Mouse (Mus musculus) layer of hippocampus, adult 18-20 months (tissue): ENCODE measurements around the gene Ccdc82. TPM values are rescaled to one million over a fixed set of nuclear protein-coding genes. Genes with fewer than 3 reads are reported as not detected.

Experiments
- total RNA-seq, 2 experiments: library from RNA; stranded (reverse); gene quantifications; 2 replicates each; pipeline ENCODE4 v1.2.3; 2021

Ccdc82 gene
- total RNA-seq, 2 experiments from 2014 or later = 16.1 to 16.8 TPM

Other genes starting within 250 kb of the Ccdc82 start
- 1 to 10 TPM; 8.7 to 8.9 TPM for gene Jrkl, start 1.1 kb upstream of the Ccdc82 start, total RNA-seq
- 10 to 100 TPM; 22.1 to 23.9 TPM for gene Maml2, start 51.0 kb downstream of the Ccdc82 start, total RNA-seq
- gene Gm17571, start 199.8 kb downstream of the Ccdc82 start, total RNA-seq = not detected